Mouse (Mus musculus) heart, embryonic 11.5 days (tissue): ENCODE data around the gene Mab21l1. TPM values are rescaled to one million over a fixed set of nuclear protein-coding genes. Genes with fewer than 3 reads are reported as not detected.

Experiments used
- ATAC-seq: fragments of 200-750 bp; cut with Nextera tagmentation; replicated peaks from 2 replicates; pipeline ENCODE4 v1.8.0; 2017; ENCODE audit warnings: moderate library complexity; ENCODE audit not compliant: insufficient number of reproducible peaks, low FRiP score, low TSS enrichment
- H3K27ac ChIP-seq: fragments of 300-500 bp; sonication (generic); 2 replicates; pipeline ENCODE4 v1.5.1; 2014; ENCODE audit warnings: mild to moderate bottlenecking, low read depth, low read length
- H3K27me3 ChIP-seq: fragments of 300-500 bp; sonication (generic); 2 replicates; pipeline ENCODE4 v1.6.1; 2014; ENCODE audit warnings: mild to moderate bottlenecking, low read length, mixed read lengths; ENCODE audit not compliant: control insufficient read depth, insufficient read depth
- H3K36me3 ChIP-seq: fragments of 300-500 bp; sonication (generic); 2 replicates; pipeline ENCODE4 v1.6.1; 2014; ENCODE audit warnings: mild to moderate bottlenecking, low read length, moderate library complexity, mixed read lengths; ENCODE audit not compliant: control insufficient read depth, insufficient read depth
- H3K4me1 ChIP-seq: fragments of 300-500 bp; sonication (generic); 2 replicates; pipeline ENCODE4 v1.6.1; 2014; ENCODE audit warnings: low read length; ENCODE audit not compliant: control insufficient read depth, insufficient read depth
- H3K4me2 ChIP-seq: fragments of 300-500 bp; sonication (generic); 2 replicates; pipeline ENCODE4 v1.6.1; 2014; ENCODE audit warnings: mild to moderate bottlenecking, moderate library complexity
- H3K4me3 ChIP-seq: fragments of 300-500 bp; sonication (generic); 2 replicates; pipeline ENCODE4 v1.5.1; 2014; ENCODE audit warnings: low read depth, low read length
- H3K9ac ChIP-seq: fragments of 300-500 bp; sonication (generic); 2 replicates; pipeline ENCODE4 v1.6.1; 2014; ENCODE audit warnings: mild to moderate bottlenecking, low read depth, low read length, moderate library complexity
- H3K9me3 ChIP-seq: fragments of 300-500 bp; sonication (generic); replicated peaks from 2 replicates; pipeline ENCODE4 v1.6.1; 2016; ENCODE audit warnings: low read length; ENCODE audit not compliant: control insufficient read depth
- WGBS: fragments of 180-500 bp; shearing (Covaris S2); extraction: QIAGEN DNeasy Blood & Tissue Kit; methylation state at CpG from one replicate; pipeline ENCODE4 v1.1.7; 2014; ENCODE audit not compliant: insufficient replicate concordance; 5-methylcytosine and 5-hydroxymethylcytosine counted together
- polyA plus RNA-seq: library from polyadenylated mRNA; unstranded; fragments of >200 nt; fragmentation: Nextera tagmentation; extraction: Ambion mirVana; gene quantifications from 2 replicates; pipeline ENCODE4 v1.2.1, GENCODE M21; 2014

Gene Mab21l1
- polyA plus RNA-seq, 1 experiment from 2014 or later: 0.93 TPM

- Histone ChIP-seq H3K27me3 (no peaks in the 10 kb centered on the region), H3K9me3 (no peaks in the 10 kb centered on the region), H3K4me2 (no peak overlapping the region), H3K4me1 (peaks cover 7% of the 10 kb centered on the region; the same call in 1 of the 2 replicates), H3K36me3 (no peaks in the 10 kb centered on the region), H3K27ac (no peak overlapping the region), H3K9ac (no peak overlapping the region), H3K4me3 (no peak overlapping the region)
- 70% methylated on average over 4 of the region's 4 CpGs for WGBS
- no peak for ATAC-seq
Measured at GRCm38 (mm10) chr3:55752558-55752957, 29.8 kb upstream of the Mab21l1 start.

- H3K36me3 ChIP-seq: no peaks in the 10 kb centered on the region
- H3K27me3 ChIP-seq: no peaks in the 10 kb centered on the region
- H3K9me3 ChIP-seq: no peaks in the 10 kb centered on the region
- no peak overlapping the region for H3K9ac ChIP-seq
- H3K27ac ChIP-seq: no peak overlapping the region
- 87% methylated on average over 6 of the region's 6 CpGs for WGBS
- H3K4me1 ChIP-seq: peaks cover 7% of the 10 kb centered on the region; the same call in 1 of the 2 replicates
- no peak overlapping the region for H3K4me3 ChIP-seq
- H3K4me2 ChIP-seq: no peak overlapping the region
- ATAC-seq: no peak
Measured at GRCm38 (mm10) chr3:55753872-55754271, 28.4 kb upstream of the Mab21l1 start.

- Histone ChIP-seq H3K4me1 (peaks cover 7% of the 10 kb centered on the region; the same call in 1 of the 2 replicates), H3K4me2 (no peak overlapping the region), H3K9ac (no peak overlapping the region), H3K9me3 (no peaks in the 10 kb centered on the region), H3K36me3 (no peaks in the 10 kb centered on the region), H3K4me3 (no peak overlapping the region), H3K27me3 (no peaks in the 10 kb centered on the region), H3K27ac (no peak overlapping the region)
- 77% methylated on average over 6 of the region's 6 CpGs for WGBS
- ATAC-seq: no peak
Measured at GRCm38 (mm10) chr3:55754981-55755608, 27.2 kb upstream of the Mab21l1 start.

- Histone ChIP-seq H3K9me3 (no peaks in the 10 kb centered on the region), H3K4me3 (no peak overlapping the region), H3K27me3 (no peaks in the 10 kb centered on the region), H3K9ac (no peak overlapping the region), H3K4me1 (peaks cover 7% of the 10 kb centered on the region; the same call in 1 of the 2 replicates), H3K36me3 (no peaks in the 10 kb centered on the region), H3K4me2 (no peak overlapping the region), H3K27ac (no peak overlapping the region)
- no peak for ATAC-seq
- WGBS: 71% methylated on average over 10 of the region's 11 CpGs
Measured at GRCm38 (mm10) chr3:55755805-55756601, 26.3 kb upstream of the Mab21l1 start.

- Histone ChIP-seq H3K27ac (no peak overlapping the region), H3K4me3 (no peak overlapping the region), H3K36me3 (no peaks in the 10 kb centered on the region), H3K4me1 (peaks cover 7% of the 10 kb centered on the region; the same call in 1 of the 2 replicates), H3K4me2 (no peak overlapping the region), H3K9me3 (no peaks in the 10 kb centered on the region), H3K9ac (no peak overlapping the region), H3K27me3 (no peaks in the 10 kb centered on the region)
- ATAC-seq: no peak
- WGBS: 72% methylated on average over 11 of the region's 11 CpGs
Measured at GRCm38 (mm10) chr3:55756602-55757190, 25.6 kb upstream of the Mab21l1 start.

GRCm38 (mm10) chr3:55758297-55758696 is 24.0 kb upstream of the Mab21l1 start:
- H3K4me3 ChIP-seq: no peak overlapping the region
- no peaks in the 10 kb centered on the region for H3K36me3 ChIP-seq
- no peaks in the 10 kb centered on the region for H3K27me3 ChIP-seq
- no peak overlapping the region for H3K4me2 ChIP-seq
- ATAC-seq: no peak
- H3K4me1 ChIP-seq: peaks cover 7% of the 10 kb centered on the region; the same call in 1 of the 2 replicates
- no peaks in the 10 kb centered on the region for H3K9me3 ChIP-seq
- no peak overlapping the region for H3K27ac ChIP-seq
- H3K9ac ChIP-seq: no peak overlapping the region
- WGBS: 57% methylated on average over 8 of the region's 8 CpGs

GRCm38 (mm10) chr3:55763591-55763990 is 18.7 kb upstream of the Mab21l1 start:
- WGBS: 45% methylated on average over 8 of the region's 8 CpGs
- Histone ChIP-seq H3K27ac (no peak overlapping the region), H3K4me1 (no peaks in the 10 kb centered on the region), H3K4me3 (no peak overlapping the region), H3K9me3 (no peaks in the 10 kb centered on the region), H3K27me3 (no peaks in the 10 kb centered on the region), H3K36me3 (no peaks in the 10 kb centered on the region), H3K9ac (no peak overlapping the region), H3K4me2 (no peak overlapping the region)
- no peak for ATAC-seq

GRCm38 (mm10) chr3:55768654-55769053 is 13.7 kb upstream of the Mab21l1 start:
- Histone ChIP-seq H3K27ac (no peak overlapping the region), H3K27me3 (no peaks in the 10 kb centered on the region), H3K9ac (no peak overlapping the region), H3K36me3 (peaks cover 3% of the 10 kb centered on the region; the same call in 1 of the 2 replicates), H3K4me2 (no peak overlapping the region), H3K9me3 (no peaks in the 10 kb centered on the region), H3K4me3 (no peak overlapping the region), H3K4me1 (no peaks in the 10 kb centered on the region)
- no peak for ATAC-seq
- 72% methylated on average over 2 of the region's 2 CpGs for WGBS
